15 mouse cellular contexts compared by ENCODE assay signal in the genomic region with DNA sequence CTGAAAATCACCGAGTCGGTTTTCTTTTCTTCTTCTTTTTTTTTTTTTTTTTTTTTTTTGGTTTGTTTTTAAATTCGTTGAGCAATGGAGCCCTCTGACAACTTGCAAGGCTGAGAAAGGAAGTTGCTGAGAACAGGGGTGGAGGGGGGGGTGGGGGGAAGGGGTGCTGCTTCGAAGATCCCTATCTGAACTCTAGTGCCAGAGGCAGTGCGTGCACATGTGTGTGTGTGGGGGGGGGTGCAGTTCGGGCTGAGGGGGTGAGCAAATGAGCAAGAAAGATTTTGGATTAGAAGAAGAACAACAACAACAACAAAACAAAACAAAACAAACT. TPM values are rescaled to one million over a fixed set of nuclear protein-coding genes. Genes with fewer than 3 reads are reported as not detected.
DNase-seq lines count a peak whose midpoint lies in the region; ATAC-seq lines count a peak whose summit lies in the region.
"Had no signal": no experiment of that assay in that cellular context is flagged by ENCODE, and none has a peak within 500 bp of the region (broad histone marks: within the 10 kb centered on the region; RNA-seq: fewer than 3 reads in every experiment).

No protein-coding gene starts in this region.

- ATAC-seq in heart, embryonic 15.5 days (replicated peaks; ENCODE audit: insufficient number of reproducible peaks, insufficient read depth, low FRiP score, low read depth), result no peak
- peak; percentile 49 to 51; a peak in 2 of 4 replicates for ATAC-seq in hematopoietic stem cell, adult 5-6 weeks (replicated peaks in 1 of 2; ENCODE audit: insufficient read depth in 1 of 2, low FRiP score in 2 of 2, low TSS enrichment in 1 of 2, low read depth in 1 of 2, poor library complexity in 2 of 2, severe bottlenecking in 2 of 2)
- ATAC-seq in kidney, embryonic 16.5 days (ENCODE audit: low FRiP score, low TSS enrichment), result no peak

- H3K27ac ChIP-seq in heart, embryonic 15.5 days, result peak overlapping the region; percentile 83
- H3K27ac ChIP-seq in kidney, embryonic 16.5 days (ENCODE audit: low read length), result no peak overlapping the region
- H3K27ac ChIP-seq: hindbrain, embryonic 15.5 days; liver, embryonic 13.5 days; midbrain, embryonic 12.5 days; stomach, postnatal 0 days had no signal

- no peak overlapping the region for H3K9ac ChIP-seq in heart, embryonic 15.5 days
- H3K9ac ChIP-seq in kidney, embryonic 16.5 days (replicated peaks; ENCODE audit: low read length), result no peak overlapping the region
- H3K9ac ChIP-seq: forebrain, postnatal 0 days; hindbrain, embryonic 15.5 days; liver, embryonic 13.5 days; midbrain, embryonic 12.5 days had no signal

- H3K36me3 ChIP-seq in heart, embryonic 15.5 days, result peaks cover 36% of the 10 kb centered on the region
- H3K36me3 ChIP-seq in kidney, embryonic 16.5 days (ENCODE audit: insufficient read depth, low read length), result peaks cover 38% of the 10 kb centered on the region

- no peaks in the 10 kb centered on the region for H3K9me3 ChIP-seq in heart, embryonic 15.5 days (replicated peaks)
- H3K9me3 ChIP-seq in kidney, embryonic 16.5 days (ENCODE audit: low read length), result no peaks in the 10 kb centered on the region
- H3K9me3 ChIP-seq: hindbrain, embryonic 15.5 days; liver, embryonic 13.5 days; midbrain, embryonic 12.5 days had no signal

- H3K4me3 ChIP-seq in heart, embryonic 15.5 days, result no peak overlapping the region
- H3K4me3 ChIP-seq in kidney, embryonic 16.5 days (ENCODE audit: low read length), result no peak overlapping the region
- H3K4me3 ChIP-seq: hindbrain, embryonic 15.5 days; liver, embryonic 13.5 days; midbrain, embryonic 12.5 days had no signal

- H3K27me3 ChIP-seq in heart, embryonic 15.5 days, result no peaks in the 10 kb centered on the region
- no peaks in the 10 kb centered on the region for H3K27me3 ChIP-seq in kidney, embryonic 16.5 days (ENCODE audit: insufficient read depth, low read length)
- H3K27me3 ChIP-seq: hindbrain, embryonic 15.5 days; liver, embryonic 13.5 days; midbrain, embryonic 12.5 days had no signal

- 62% methylated on average over 6 of the region's 6 CpGs for whole genome bisulfite sequencing in heart, embryonic 15.5 days
- 88% methylated on average over 5 of the region's 6 CpGs for WGBS in kidney, embryonic 16.5 days

- H3K4me1 ChIP-seq in heart, embryonic 15.5 days (replicated peaks), result peaks cover 71% of the 10 kb centered on the region
- peaks cover 22% of the 10 kb centered on the region for H3K4me1 ChIP-seq in kidney, embryonic 16.5 days (ENCODE audit: insufficient read depth, low read length)

- DNase-seq in heart, postnatal 4 days, result no peak
- peak; percentile 78 for DNase-seq in CD4-positive, CD25-positive, alpha-beta regulatory T cell, adult 2 months (ENCODE audit: low read depth, low spot score)
- peak; percentile 74 for DNase-seq in thymus, postnatal 0 days (ENCODE audit: low spot score)
- no peak for DNase-seq in layer of hippocampus, adult 8-10 months (ENCODE audit: low spot score in 2 of 2)
- no peak for DNase-seq in adrenal gland, postnatal 36 days
- DNase-seq: cerebellum, adult 9-11 months; forebrain, postnatal 0 days; gastrocnemius, postnatal 25 days; liver, embryonic 13.5 days had no signal

- no peak overlapping the region for H3K4me2 ChIP-seq in heart, embryonic 15.5 days
- no peak overlapping the region for H3K4me2 ChIP-seq in kidney, embryonic 16.5 days (replicated peaks; ENCODE audit: low read depth, low read length)
- H3K4me2 ChIP-seq: hindbrain, embryonic 15.5 days; liver, embryonic 13.5 days; midbrain, embryonic 12.5 days had no signal

RNA-seq across cellular contexts. Expression of a gene that starts 21.4 kb away (rescaled TPM):
- 23.2 and 29.0 TPM in 2 replicates for polyA plus RNA-seq in heart, embryonic 15.5 days (2015; fragmentation: Nextera tagmentation; extraction: Ambion mirVana)
- total RNA-seq in heart, postnatal 4 days (2021), result 100 to 1,000 TPM; 730 to 743 TPM
- total RNA-seq in hematopoietic stem cell, adult 5-6 weeks (2017), result 23.1 and 24.5 TPM in 2 replicates
- polyA plus RNA-seq in thymus, postnatal 0 days (2015; fragmentation: Nextera tagmentation; extraction: Ambion mirVana), result 9.5 and 10.4 TPM in 2 replicates
- total RNA-seq in layer of hippocampus, adult 8-10 months (2022), result 10 to 100 TPM; 36.5 to 46.3 (median 42.0) TPM
- polyA plus RNA-seq in kidney, embryonic 16.5 days (2015; fragmentation: Nextera tagmentation; extraction: Ambion mirVana), result 8.4 and 8.8 TPM in 2 replicates
- 10 to 100 TPM; 24.2 to 29.8 TPM for total RNA-seq in adrenal gland, postnatal 36 days (2021)

Comparison
In these comparisons a context has a peak if more than half of its experiments do, and no peak if none do; other contexts are left out.
1. ATAC-seq: peak in hematopoietic stem cell, adult 5-6 weeks (2 of 2); none in heart, embryonic 15.5 days (single experiment) and kidney, embryonic 16.5 days (single experiment).
2. DNase-seq: peak in CD4-positive, CD25-positive, alpha-beta regulatory T cell, adult 2 months (single experiment) and thymus, postnatal 0 days (single experiment); none in heart, postnatal 4 days (single experiment), layer of hippocampus, adult 8-10 months (0 of 2) and adrenal gland, postnatal 36 days (0 of 2).
3. RNA of a gene that starts 21.4 kb away (total RNA-seq): 730 to 743 TPM in heart, postnatal 4 days; 36.5 to 46.3 TPM in layer of hippocampus, adult 8-10 months, 24.2 to 29.8 TPM in adrenal gland, postnatal 36 days and 23.1 to 24.5 TPM in hematopoietic stem cell, adult 5-6 weeks; every median in the first group is over 10 times any median in the second.